Mouse (Mus musculus) neural tube, embryonic 14.5 days (tissue): ENCODE results near the gene Car15. TPM values are rescaled to one million over a fixed set of nuclear protein-coding genes. Genes with fewer than 3 reads are reported as not detected.
A peak's percentile ranks its signal among the peaks of the same experiment; 100 is the strongest.

Experiments used
- ATAC-seq: fragments of 200-750 bp; cut with Nextera tagmentation; 2 replicates; pipeline ENCODE4 v1.8.0; 2017; ENCODE audit warnings: low read depth, mild to moderate bottlenecking, moderate TSS enrichment, moderate library complexity
- H3K27ac ChIP-seq: fragments of 300-500 bp; sonication (generic); 2 replicates; pipeline ENCODE4 v1.5.1; 2014; ENCODE audit warnings: low read depth, mild to moderate bottlenecking, control low read depth, low read length, moderate library complexity, mixed read lengths
- H3K27me3 ChIP-seq: fragments of 300-500 bp; sonication (generic); 2 replicates; pipeline ENCODE4 v1.6.1; 2014; ENCODE audit warnings: low read length; ENCODE audit not compliant: control insufficient read depth, insufficient read depth
- H3K36me3 ChIP-seq: fragments of 300-500 bp; sonication (generic); 2 replicates; pipeline ENCODE4 v1.6.1; 2014; ENCODE audit warnings: low read length, mixed read lengths; ENCODE audit not compliant: control insufficient read depth, insufficient read depth
- H3K4me1 ChIP-seq: fragments of 300-500 bp; sonication (generic); 2 replicates; pipeline ENCODE4 v1.6.1; 2014; ENCODE audit warnings: low read length; ENCODE audit not compliant: control insufficient read depth, insufficient read depth
- H3K4me2 ChIP-seq: fragments of 300-500 bp; sonication (generic); 2 replicates; pipeline ENCODE4 v1.6.1; 2014; ENCODE audit warnings: mild to moderate bottlenecking, low read depth, low read length, control low read depth
- H3K4me3 ChIP-seq: fragments of 300-500 bp; sonication (generic); 2 replicates; pipeline ENCODE4 v1.5.1; 2014; ENCODE audit warnings: low read depth, low read length, control low read depth, mixed read lengths
- H3K9ac ChIP-seq: fragments of 300-500 bp; sonication (generic); replicated peaks from 2 replicates; pipeline ENCODE4 v1.6.1; 2014; ENCODE audit warnings: low read depth, mild to moderate bottlenecking, control low read depth, low read length, mixed read lengths
- H3K9me3 ChIP-seq: fragments of 300-500 bp; sonication (generic); 2 replicates; pipeline ENCODE4 v1.6.1; 2016; ENCODE audit warnings: low read length; ENCODE audit not compliant: control insufficient read depth
- WGBS: fragments of 180-500 bp; shearing (Covaris S2); extraction: QIAGEN DNeasy Blood & Tissue Kit; methylation state at CpG from one replicate; pipeline ENCODE4 v1.1.7; 2014; 5-methylcytosine and 5-hydroxymethylcytosine counted together
- polyA plus RNA-seq: library from polyadenylated mRNA; unstranded; fragments of >200 nt; fragmentation: Nextera tagmentation; extraction: Ambion mirVana; gene quantifications from 2 replicates; pipeline ENCODE4 v1.2.1, GENCODE M21; 2014

The Car15 gene
- polyA plus RNA-seq, 1 experiment from 2014 or later, result 3.9 TPM

DNA sequence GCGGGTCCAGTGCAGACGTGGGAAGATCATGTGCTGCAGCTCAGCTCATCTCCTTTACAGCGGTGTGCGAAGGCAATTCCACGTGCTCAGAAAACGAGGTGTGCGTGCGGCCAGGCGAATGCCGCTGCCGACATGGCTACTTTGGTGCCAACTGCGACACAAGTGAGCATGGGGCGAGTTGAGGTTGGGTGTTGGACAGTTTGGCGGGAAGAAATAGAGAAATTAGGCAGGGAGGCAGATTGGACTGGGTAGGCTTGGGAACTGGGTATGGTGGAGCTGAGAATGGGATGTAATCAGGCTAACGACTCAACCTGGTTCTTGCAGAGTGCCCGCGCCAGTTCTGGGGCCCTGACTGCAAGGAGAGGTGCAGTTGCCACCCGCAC lies 35.7 kb downstream of the Car15 start:
- Histone ChIP-seq H3K27me3 (peaks cover 82% of the 10 kb centered on the region), H3K9ac (peak overlapping the region; percentile 28; the same call in 1 of the 2 replicates), H3K4me3 (peak overlapping the region; percentile 31), H3K4me1 (peaks cover 34% of the 10 kb centered on the region), H3K9me3 (no peaks in the 10 kb centered on the region), H3K4me2 (peak overlapping the region; percentile 55), H3K27ac (no peak overlapping the region), H3K36me3 (no peaks in the 10 kb centered on the region)
- 6% methylated on average over 18 of the region's 18 CpGs for WGBS
- no peak for ATAC-seq

DNA sequence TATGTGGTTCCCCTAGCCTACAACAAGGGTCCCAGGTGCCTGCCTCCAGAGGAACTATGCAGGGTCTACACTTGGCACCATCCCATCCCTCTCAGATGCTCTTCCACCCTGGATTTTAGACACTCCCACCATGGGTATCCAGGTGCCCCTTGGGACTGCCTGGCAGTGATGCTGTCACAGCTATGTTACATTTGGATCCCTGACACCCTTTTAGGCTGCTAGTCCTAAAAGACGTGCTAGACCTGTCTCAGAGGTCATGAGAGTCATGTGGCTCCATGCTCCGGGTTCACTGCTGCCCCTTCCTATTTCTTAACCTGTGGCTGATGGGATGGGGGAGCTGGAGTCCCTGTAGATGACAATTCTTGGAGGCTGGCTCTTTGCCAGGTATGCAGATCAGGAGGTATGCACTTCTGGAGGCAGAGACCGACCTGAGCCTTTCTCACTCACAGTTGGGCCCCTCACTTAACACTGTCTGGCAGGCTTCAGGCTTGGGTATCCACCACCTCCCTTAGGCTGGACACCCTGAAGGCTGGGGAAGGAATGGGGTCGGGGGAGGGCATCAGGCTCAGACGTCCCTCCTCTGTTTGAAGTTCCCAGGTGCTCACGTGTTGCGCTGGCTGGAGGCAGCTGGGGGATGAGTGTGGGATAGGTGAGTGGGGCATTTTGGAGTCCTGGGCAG lies 36.2 kb downstream of the Car15 start:
- Histone ChIP-seq H3K36me3 (no peaks in the 10 kb centered on the region), H3K27me3 (peaks cover 86% of the 10 kb centered on the region), H3K9ac (no peak overlapping the region), H3K9me3 (no peaks in the 10 kb centered on the region), H3K27ac (no peak overlapping the region), H3K4me1 (peaks cover 39% of the 10 kb centered on the region), H3K4me3 (peak overlapping the region; percentile 31; the same call in 1 of the 2 replicates), H3K4me2 (no peak overlapping the region)
- ATAC-seq, result no peak
- 5% methylated on average over 7 of the region's 7 CpGs for WGBS

DNA sequence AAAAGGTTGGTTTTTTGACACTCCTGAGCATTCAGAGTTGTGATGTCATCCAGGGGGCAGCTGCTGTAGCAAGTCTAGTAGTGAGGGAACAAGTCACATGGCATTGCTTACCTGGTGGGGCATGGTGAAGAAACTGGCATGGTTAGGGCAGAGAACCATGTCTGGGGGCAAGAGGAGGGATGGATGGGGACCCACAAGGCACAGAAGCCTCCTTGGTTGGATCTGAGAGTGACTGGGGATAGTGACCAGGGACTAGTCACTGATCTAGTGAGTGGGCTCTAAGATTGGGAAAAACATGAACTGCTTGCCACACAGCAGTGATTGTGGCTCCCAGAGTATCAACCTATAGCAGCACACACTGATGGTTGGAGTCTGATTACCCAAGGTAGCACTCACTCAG lies 38.6 kb downstream of the Car15 start:
- ATAC-seq, result no peak
- H3K36me3 ChIP-seq, result no peaks in the 10 kb centered on the region
- H3K27me3 ChIP-seq, result peaks cover 82% of the 10 kb centered on the region
- no peaks in the 10 kb centered on the region for H3K9me3 ChIP-seq
- no peak overlapping the region for H3K9ac ChIP-seq
- no peak overlapping the region for H3K4me3 ChIP-seq
- H3K4me2 ChIP-seq, result no peak overlapping the region
- no peak overlapping the region for H3K27ac ChIP-seq
- H3K4me1 ChIP-seq, result peaks cover 33% of the 10 kb centered on the region

DNA sequence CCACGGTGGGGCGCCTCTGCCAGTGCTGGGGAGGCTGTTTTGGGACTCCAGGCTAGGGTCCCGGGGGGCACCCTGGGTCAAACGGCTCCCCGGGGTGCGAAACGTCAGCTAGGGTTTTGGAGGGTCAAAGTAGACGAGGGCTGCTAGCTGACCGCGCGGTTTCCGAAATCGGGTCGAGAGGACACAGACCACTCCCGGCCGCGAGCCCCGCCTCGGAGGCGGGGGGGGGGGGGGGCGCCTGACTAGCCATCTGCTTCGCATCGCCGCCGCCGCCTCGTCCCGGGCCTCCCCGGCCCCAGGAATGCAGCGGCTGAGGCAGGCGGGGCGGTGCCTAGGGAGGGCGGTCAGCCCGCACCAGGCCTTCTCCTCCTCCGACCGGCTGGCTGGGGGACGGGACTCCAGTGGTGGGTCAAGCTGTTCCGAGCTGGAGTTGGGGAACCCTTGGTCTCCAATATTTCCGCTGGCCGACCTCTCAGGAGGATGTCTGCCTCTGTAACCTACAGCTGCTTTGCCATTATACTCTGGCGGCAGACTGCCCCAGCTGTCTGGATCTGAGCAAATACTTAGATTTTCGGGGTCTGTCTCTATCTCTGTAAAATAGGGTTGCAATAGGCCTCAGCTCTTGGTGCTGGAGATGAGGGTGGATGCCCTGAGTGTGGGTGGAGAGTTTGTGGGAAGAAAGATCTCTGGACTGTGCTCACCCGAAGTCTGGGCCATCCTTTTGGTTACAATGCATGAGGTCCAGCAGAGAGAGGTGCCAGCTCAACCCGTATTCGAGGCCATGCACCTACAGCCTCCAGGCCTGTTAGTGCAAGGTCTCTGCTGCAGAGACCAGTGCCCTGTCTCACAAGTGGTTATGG lies 39.6 kb downstream of the Car15 start:
- H3K4me2 ChIP-seq, result peak overlapping the region; percentile 76
- no peaks in the 10 kb centered on the region for H3K36me3 ChIP-seq

DNA sequence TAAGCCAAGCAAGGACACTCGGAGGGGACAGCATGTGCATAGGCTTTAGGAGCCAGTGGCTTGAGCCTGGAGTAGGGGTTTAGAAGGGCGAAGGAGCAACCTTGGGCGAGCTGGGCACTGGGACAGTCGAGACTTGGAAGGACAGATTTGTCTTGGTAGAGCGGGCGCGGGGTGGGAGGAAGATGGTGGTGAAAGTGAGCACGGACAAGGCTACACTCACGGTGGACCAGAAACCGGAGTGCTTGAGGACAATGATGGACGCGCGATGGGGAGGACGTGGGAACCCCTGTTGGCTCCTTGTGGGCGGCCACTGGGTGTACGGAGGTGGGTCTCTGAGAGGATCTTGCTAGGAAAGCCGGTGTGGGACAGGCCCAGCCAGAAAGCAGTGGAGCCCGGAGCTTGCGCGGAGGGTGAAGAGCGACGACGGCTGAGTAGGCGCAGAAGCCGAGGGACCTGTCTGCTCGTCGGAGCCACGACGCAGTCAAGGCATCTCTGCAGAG lies 40.3 kb downstream of the Car15 start:
- H3K27ac ChIP-seq, result no peak overlapping the region

More for the DNA sequence above, 39.6 kb downstream of the Car15 start:
- Histone ChIP-seq H3K9ac (peak overlapping the region; percentile 53; the same call in 1 of the 2 replicates), H3K27ac (no peak overlapping the region), H3K9me3 (no peaks in the 10 kb centered on the region), H3K4me1 (peaks cover 28% of the 10 kb centered on the region), H3K27me3 (peaks cover 72% of the 10 kb centered on the region), H3K4me3 (peak overlapping the region; percentile 39; the same call in 1 of the 2 replicates)
- no peak for ATAC-seq
- 1% methylated on average over 23 of the region's 45 CpGs for WGBS

DNA sequence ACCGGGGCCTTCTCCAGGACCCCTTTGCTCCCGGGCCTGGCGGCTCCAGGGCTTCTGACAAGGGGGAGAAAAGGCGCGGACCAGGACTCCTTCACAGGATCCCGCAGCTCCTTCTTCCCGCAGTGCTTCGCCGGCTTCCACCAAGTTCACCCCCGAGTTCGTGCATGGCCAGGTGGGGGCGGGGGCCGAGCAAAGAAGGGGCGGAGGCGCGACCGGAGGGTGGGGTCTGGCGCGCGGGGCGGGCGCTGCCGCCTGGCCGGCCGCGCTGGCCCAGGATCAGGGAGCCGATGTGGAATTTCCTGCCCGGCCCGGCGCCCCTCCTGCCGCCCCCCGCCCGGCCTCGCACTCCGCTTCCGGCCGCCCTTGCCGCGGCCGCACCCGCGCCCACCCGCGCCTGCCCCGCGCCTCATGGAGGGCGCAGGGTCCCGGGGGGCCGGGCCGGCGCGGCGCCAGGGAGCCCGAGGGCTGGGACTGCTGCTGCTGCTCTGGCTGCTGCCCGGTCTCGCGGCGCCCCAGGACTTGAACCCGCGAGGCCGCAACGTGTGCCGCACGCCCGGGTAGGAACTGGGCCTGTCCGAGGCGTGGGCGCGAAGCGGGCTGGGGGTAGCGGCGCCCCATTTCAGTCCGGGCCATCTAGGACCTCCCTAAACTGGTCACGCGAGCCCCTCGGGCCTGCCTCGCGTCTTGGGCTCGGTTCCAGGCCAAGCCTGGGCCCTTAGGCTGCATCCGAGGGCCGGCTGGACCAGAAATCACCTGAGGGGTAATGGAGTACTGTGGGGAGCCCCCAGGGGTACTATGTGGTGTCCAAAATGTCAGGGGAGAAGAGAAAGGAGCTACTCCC lies 41.0 kb downstream of the Car15 start, which contains the start of gene Scarf2:
Gene Scarf2, plus strand, starts transcription at position 312 of the 841 bp plus-strand sequence.
- peak; percentile 23; the same call in 1 of the 2 replicates for ATAC-seq
- peak within 1 kb of the TSS; percentile 76 for H3K4me2 ChIP-seq
- H3K36me3 ChIP-seq, result peaks cover 6% of the 10 kb centered on the region; the same call in 1 of the 2 replicates
- peak within 1 kb of the TSS; percentile 39 for H3K4me3 ChIP-seq
- under 1% methylated on average over 65 of the region's 81 CpGs for WGBS
- H3K9ac ChIP-seq, result peak within 1 kb of the TSS; percentile 53
- peaks cover 59% of the 10 kb centered on the region for H3K27me3 ChIP-seq
- H3K9me3 ChIP-seq, result no peaks in the 10 kb centered on the region
- H3K4me1 ChIP-seq, result peaks cover 15% of the 10 kb centered on the region
- H3K27ac ChIP-seq, result no peak within 1 kb of the TSS; the same call in 1 of the 2 replicates

More for the DNA sequence above, 40.3 kb downstream of the Car15 start:
- ATAC-seq, result peak; percentile 13; the same call in 1 of the 2 replicates
- Histone ChIP-seq H3K4me2 (peak overlapping the region; percentile 76), H3K9me3 (no peaks in the 10 kb centered on the region), H3K27me3 (peaks cover 66% of the 10 kb centered on the region), H3K36me3 (no peaks in the 10 kb centered on the region), H3K4me1 (peaks cover 21% of the 10 kb centered on the region), H3K4me3 (peak overlapping the region; percentile 39; the same call in 1 of the 2 replicates), H3K9ac (peak overlapping the region; percentile 53; the same call in 1 of the 2 replicates)
- 5% methylated on average over 29 of the region's 29 CpGs for WGBS

DNA sequence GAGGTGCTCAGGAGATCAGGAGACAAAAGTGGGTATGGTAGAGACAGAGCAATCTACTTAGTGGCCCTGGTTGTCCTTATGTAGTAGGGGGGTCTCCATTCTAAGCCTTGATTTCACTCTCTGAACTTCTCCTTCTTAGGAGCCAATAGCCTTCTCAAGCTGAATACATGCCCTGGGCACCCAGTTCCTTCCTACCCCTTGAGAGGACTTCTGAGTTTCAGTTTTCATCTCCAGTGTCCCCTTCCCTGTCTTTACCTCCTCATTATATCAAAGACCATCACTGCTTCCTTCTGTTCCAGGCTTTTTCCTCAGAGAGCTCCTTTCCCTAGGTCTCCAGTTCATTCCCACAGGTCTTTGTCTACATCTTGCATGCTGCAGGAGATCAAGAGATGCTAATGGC lies 41.6 kb downstream of the Car15 start:
- peaks cover 53% of the 10 kb centered on the region for H3K27me3 ChIP-seq
- peaks cover 11% of the 10 kb centered on the region; the same call in 1 of the 2 replicates for H3K36me3 ChIP-seq
- H3K4me3 ChIP-seq, result peak overlapping the region; percentile 39
- H3K4me2 ChIP-seq, result peak overlapping the region; percentile 76
- ATAC-seq, result no peak
- H3K27ac ChIP-seq, result no peak overlapping the region
- peaks cover 14% of the 10 kb centered on the region for H3K4me1 ChIP-seq
- H3K9me3 ChIP-seq, result no peaks in the 10 kb centered on the region
- no peak overlapping the region for H3K9ac ChIP-seq

DNA sequence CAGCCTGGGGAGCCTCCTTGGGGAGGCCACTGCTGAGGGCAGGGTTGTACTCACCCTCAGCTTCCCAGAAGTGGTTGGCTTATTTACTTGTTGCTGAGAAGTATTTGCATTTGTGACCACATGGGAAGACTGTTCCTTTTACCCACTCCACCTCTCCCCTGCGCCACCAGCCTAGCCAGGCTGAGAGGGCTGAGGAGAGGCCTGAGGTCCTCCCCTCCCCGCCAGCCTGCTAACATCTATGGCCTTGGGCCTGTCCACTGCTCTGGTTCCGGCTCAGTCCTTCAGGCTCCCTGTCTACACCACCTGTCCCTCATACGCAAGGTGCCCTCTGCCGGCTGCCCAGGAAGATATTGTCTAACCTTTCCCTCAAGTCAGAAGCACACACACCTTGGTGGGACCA lies 42.5 kb downstream of the Car15 start:
- Histone ChIP-seq H3K4me3 (no peak overlapping the region), H3K9ac (no peak overlapping the region), H3K27me3 (peaks cover 44% of the 10 kb centered on the region), H3K27ac (no peak overlapping the region), H3K36me3 (peaks cover 14% of the 10 kb centered on the region; the same call in 1 of the 2 replicates), H3K4me1 (peaks cover 14% of the 10 kb centered on the region), H3K9me3 (no peaks in the 10 kb centered on the region), H3K4me2 (no peak overlapping the region)
- WGBS, result 77% methylated on average over 5 of the region's 5 CpGs
- no peak for ATAC-seq
